Mouse (Mus musculus) kidney, embryonic 15.5 days (tissue): Measurements from ENCODE around the gene Gm26965. TPM values are rescaled to one million over a fixed set of nuclear protein-coding genes. Genes with fewer than 3 reads are reported as not detected.

ENCODE experiments used
- ATAC-seq: fragments of 200-750 bp; cut with Nextera tagmentation; replicated peaks from 2 replicates; pipeline ENCODE4 v1.8.0; 2017; ENCODE audit warnings: moderate TSS enrichment; ENCODE audit not compliant: low FRiP score
- H3K27ac ChIP-seq: fragments of 300-500 bp; sonication (generic); 2 replicates; pipeline ENCODE4 v1.5.1; 2015; ENCODE audit warnings: mild to moderate bottlenecking, inconsistent platforms
- H3K27me3 ChIP-seq: fragments of 300-500 bp; sonication (generic); 2 replicates; pipeline ENCODE4 v1.6.1; 2015; ENCODE audit warnings: inconsistent platforms
- H3K36me3 ChIP-seq: fragments of 300-500 bp; sonication (generic); 2 replicates; pipeline ENCODE4 v1.6.1; 2015; ENCODE audit warnings: inconsistent platforms
- H3K4me1 ChIP-seq: fragments of 300-500 bp; sonication (generic); 2 replicates; pipeline ENCODE4 v1.6.1; 2015; ENCODE audit warnings: inconsistent platforms
- H3K4me2 ChIP-seq: fragments of 300-500 bp; sonication (generic); 2 replicates; pipeline ENCODE4 v1.6.1; 2015; ENCODE audit warnings: moderate library complexity, mild to moderate bottlenecking, inconsistent platforms
- H3K4me3 ChIP-seq: fragments of 300-500 bp; sonication (generic); replicated peaks from 2 replicates; pipeline ENCODE4 v1.5.1; 2015; ENCODE audit warnings: mild to moderate bottlenecking, inconsistent platforms
- H3K9ac ChIP-seq: fragments of 300-500 bp; sonication (generic); 2 replicates; pipeline ENCODE4 v1.6.1; 2015; ENCODE audit warnings: mild to moderate bottlenecking, inconsistent platforms
- H3K9me3 ChIP-seq: fragments of 300-500 bp; sonication (generic); replicated peaks from 2 replicates; pipeline ENCODE4 v1.6.1; 2016; ENCODE audit warnings: inconsistent platforms
- WGBS: fragments of 180-500 bp; shearing (Covaris S2); methylation state at CpG from one replicate; pipeline ENCODE4 v1.1.7; 2015; ENCODE audit warnings: mixed read lengths; 5-methylcytosine and 5-hydroxymethylcytosine counted together
- polyA plus RNA-seq: library from polyadenylated mRNA; unstranded; fragments of >200 nt; fragmentation: Nextera tagmentation; extraction: Ambion mirVana; gene quantifications from 2 replicates; pipeline ENCODE4 v1.2.1, GENCODE M21; 2015

Gm26965 gene
- polyA plus RNA-seq: not detected in 2 replicates

GRCm38 (mm10) chr13:67525753-67526410, at the start of gene Gm26965, which contains the start of gene Zfp87:
Gene Gm26965, minus strand, starts transcription at chr13:67526151.
Gene Zfp87, minus strand, starts transcription at chr13:67526177.
- under 1% methylated on average over 27 of the region's 27 CpGs for WGBS
- peak; percentile 99 for ATAC-seq
- Histone ChIP-seq H3K9ac (peak within 1 kb of the TSS; percentile 57), H3K9me3 (no peaks in the 10 kb centered on the region), H3K4me1 (peaks cover 17% of the 10 kb centered on the region), H3K4me2 (peak within 1 kb of the TSS; percentile 83), H3K27me3 (no peaks in the 10 kb centered on the region), H3K36me3 (peaks cover 7% of the 10 kb centered on the region; the same call in 1 of the 2 replicates), H3K27ac (peak within 1 kb of the TSS; percentile 72), H3K4me3 (peak within 1 kb of the TSS; percentile 69)

DNA sequence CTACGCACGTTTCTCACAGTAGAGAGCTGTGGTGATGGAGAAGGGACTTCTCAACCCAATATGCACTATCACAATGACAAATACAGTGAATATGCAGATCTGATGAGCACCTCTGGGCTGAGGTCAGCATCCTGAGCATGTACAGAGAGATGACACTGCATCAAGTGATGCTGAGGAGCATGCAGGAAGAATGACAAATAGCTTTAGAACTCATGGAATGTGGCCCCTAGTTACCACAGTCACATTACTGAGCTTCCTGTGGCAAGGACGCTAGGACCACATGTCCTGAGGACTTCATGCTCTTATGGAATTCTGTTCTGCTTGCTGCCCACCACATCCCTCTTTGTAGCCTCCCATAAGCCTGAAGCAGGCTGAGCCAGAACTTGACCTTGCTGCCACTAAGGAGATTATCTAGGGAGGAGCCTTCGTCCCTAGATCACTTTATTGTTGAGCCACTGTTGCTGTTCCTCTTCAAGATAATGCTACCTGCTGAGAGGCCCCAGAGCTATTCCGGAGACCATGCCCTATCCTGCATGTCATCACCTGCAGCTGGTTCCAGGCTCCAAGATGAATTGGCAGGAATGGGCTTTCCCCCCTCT, 46.7 kb upstream of the Gm26965 start:
- Histone ChIP-seq H3K36me3 (no peaks in the 10 kb centered on the region), H3K4me2 (no peak overlapping the region), H3K9ac (no peak overlapping the region), H3K9me3 (no peaks in the 10 kb centered on the region), H3K4me3 (no peak overlapping the region), H3K27ac (no peak overlapping the region), H3K27me3 (no peaks in the 10 kb centered on the region), H3K4me1 (no peaks in the 10 kb centered on the region)
- WGBS: 74% methylated on average over 5 of the region's 5 CpGs
- ATAC-seq: no peak

DNA sequence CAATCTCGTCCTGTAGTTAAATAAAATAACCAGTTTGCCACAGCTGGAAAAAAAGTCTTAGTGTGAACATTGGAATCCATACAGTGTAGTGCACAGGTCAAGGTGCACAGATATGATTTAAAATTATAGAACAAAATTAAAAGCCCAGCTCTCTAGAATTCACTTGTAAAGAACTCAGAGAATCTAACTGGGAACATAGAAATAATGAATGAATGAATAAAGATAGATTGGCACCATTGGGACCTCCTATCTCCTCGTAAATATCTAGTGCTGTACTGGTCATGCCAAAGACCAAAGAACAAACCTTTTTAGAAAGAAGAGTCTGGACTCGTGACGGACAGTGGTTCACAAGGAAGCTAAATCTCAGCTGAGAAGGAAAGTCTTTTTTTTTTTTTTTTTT, 27.8 kb upstream of the Gm26965 start, which contains the start of gene Zfp748:
Gene Zfp748 (minus strand): TSS at position 101 of the 400 bp plus-strand sequence.
- Histone ChIP-seq H3K36me3 (no peaks in the 10 kb centered on the region), H3K9ac (peak within 1 kb of the TSS; percentile 77), H3K4me2 (peak within 1 kb of the TSS; percentile 67), H3K4me3 (peak within 1 kb of the TSS; percentile 79), H3K27ac (peak within 1 kb of the TSS; percentile 94), H3K4me1 (peaks cover 14% of the 10 kb centered on the region), H3K9me3 (no peaks in the 10 kb centered on the region; the same call in 1 of the 2 replicates), H3K27me3 (no peaks in the 10 kb centered on the region)
- ATAC-seq: no peak
- 87% methylated on average over 4 of the region's 4 CpGs for WGBS

- H3K27me3 ChIP-seq: no peaks in the 10 kb centered on the region
- peak; percentile 99 for ATAC-seq
- no peaks in the 10 kb centered on the region; the same call in 1 of the 2 replicates for H3K9me3 ChIP-seq
- peak overlapping the region; percentile 94 for H3K27ac ChIP-seq
- H3K4me2 ChIP-seq: peak overlapping the region; percentile 67
- H3K36me3 ChIP-seq: no peaks in the 10 kb centered on the region
- H3K9ac ChIP-seq: peak overlapping the region; percentile 77
- WGBS: 1% methylated on average over 44 of the region's 44 CpGs
- H3K4me3 ChIP-seq: peak overlapping the region; percentile 79
- peaks cover 14% of the 10 kb centered on the region for H3K4me1 ChIP-seq
Measured at GRCm38 (mm10) chr13:67552505-67553346, 26.8 kb upstream of the Gm26965 start.

- no peak overlapping the region for H3K9ac ChIP-seq
- no peaks in the 10 kb centered on the region for H3K4me1 ChIP-seq
- WGBS: 75% methylated on average over 1 of the region's 1 CpGs
- peaks cover 47% of the 10 kb centered on the region for H3K36me3 ChIP-seq
- H3K27me3 ChIP-seq: no peaks in the 10 kb centered on the region
- no peak overlapping the region for H3K4me3 ChIP-seq
- ATAC-seq: no peak
- H3K9me3 ChIP-seq: peaks cover 3% of the 10 kb centered on the region; the same call in 1 of the 2 replicates
- H3K27ac ChIP-seq: no peak overlapping the region
- no peak overlapping the region for H3K4me2 ChIP-seq
Measured at GRCm38 (mm10) chr13:67545941-67546340, 20.0 kb upstream of the Gm26965 start.

DNA sequence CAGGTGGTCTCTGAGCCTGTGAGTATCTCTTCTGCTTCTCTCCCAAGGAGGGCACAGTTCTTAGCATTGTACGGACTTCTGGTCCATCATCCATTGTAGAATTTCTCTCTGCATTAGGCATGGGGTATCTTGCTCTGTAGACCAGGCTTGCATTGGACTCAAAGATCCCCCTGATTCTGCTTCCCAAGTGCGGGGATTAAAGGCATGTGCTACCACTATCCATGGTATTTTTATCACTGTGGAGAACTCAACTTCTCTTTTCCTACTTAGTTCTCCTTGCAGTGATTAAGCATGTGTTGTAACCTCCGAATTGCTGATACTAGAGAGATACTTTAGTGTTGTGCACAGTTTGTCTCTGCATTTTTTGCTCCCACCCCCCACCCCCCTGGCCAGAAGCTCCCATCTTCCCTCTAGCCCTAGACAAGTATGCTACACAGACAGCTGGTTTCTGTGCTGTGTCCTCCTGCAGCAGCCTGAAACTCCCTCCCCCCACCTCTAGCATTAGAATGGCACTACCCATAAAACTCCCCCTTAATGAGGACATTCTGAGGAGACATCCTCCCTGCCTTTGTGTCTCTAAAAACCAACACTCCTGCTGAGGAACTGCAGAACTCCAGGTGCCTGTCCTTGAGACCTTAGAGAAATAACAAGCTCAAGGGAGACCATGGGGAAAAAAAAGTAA, 1.2 kb upstream of the Gm26965 start:
- ATAC-seq: no peak
- H3K4me2 ChIP-seq: no peak overlapping the region

GRCm38 (mm10) chr13:67500908-67501307, 25.0 kb downstream of the Gm26965 start:
- WGBS: 74% methylated on average over 1 of the region's 1 CpGs
- no peak for ATAC-seq
- no peaks in the 10 kb centered on the region for H3K9me3 ChIP-seq
- H3K4me3 ChIP-seq: no peak overlapping the region
- H3K4me2 ChIP-seq: no peak overlapping the region
- no peak overlapping the region for H3K9ac ChIP-seq
- no peaks in the 10 kb centered on the region for H3K27me3 ChIP-seq
- no peak overlapping the region for H3K27ac ChIP-seq
- H3K36me3 ChIP-seq: peaks cover 9% of the 10 kb centered on the region; the same call in 1 of the 2 replicates
- H3K4me1 ChIP-seq: peaks cover 8% of the 10 kb centered on the region

More for the DNA sequence above, 1.2 kb upstream of the Gm26965 start:
- no peak overlapping the region for H3K9ac ChIP-seq
- H3K27me3 ChIP-seq: no peaks in the 10 kb centered on the region
- H3K9me3 ChIP-seq: no peaks in the 10 kb centered on the region
- H3K27ac ChIP-seq: no peak overlapping the region
- H3K36me3 ChIP-seq: no peaks in the 10 kb centered on the region
- 62% methylated on average over 3 of the region's 3 CpGs for WGBS
- no peak overlapping the region for H3K4me3 ChIP-seq
- H3K4me1 ChIP-seq: peaks cover 17% of the 10 kb centered on the region

DNA sequence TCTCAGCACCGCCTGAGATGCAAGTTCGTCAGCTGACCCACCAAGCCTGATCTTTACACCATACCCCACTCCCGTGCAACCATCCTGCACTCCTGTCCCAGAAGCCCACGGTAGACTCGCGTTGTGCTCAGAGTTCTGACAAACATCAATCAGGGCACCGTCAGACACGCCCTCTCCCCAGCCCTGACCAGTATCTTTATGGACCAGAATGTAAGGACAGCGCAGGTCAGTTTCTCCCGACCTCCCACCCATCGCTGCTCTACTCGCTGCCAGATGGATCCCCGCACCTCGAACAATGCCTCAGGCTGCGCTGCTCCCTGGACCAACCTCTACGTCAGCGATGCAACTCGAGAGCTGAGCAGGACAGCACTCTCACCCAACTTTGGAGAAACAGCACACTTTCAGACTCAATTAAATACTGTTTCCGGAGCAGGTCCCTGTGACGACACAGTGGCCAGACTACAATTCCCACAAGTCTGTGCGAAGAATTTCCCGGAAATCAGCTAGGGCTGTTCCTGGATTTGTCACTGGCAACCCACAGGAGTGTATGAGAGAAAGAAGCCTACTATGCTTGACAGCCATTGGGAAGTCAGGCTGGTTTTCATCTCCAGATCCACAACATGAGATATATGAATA, 25.7 kb downstream of the Gm26965 start, which contains the start of gene Zfp58:
Gene Zfp58 (minus strand): TSS at position 472 of the 636 bp plus-strand sequence.
- Histone ChIP-seq H3K9me3 (no peaks in the 10 kb centered on the region), H3K9ac (peak within 1 kb of the TSS; percentile 65), H3K27ac (peak within 1 kb of the TSS; percentile 82), H3K4me1 (peaks cover 8% of the 10 kb centered on the region), H3K36me3 (peaks cover 14% of the 10 kb centered on the region), H3K4me2 (peak within 1 kb of the TSS; percentile 64), H3K27me3 (no peaks in the 10 kb centered on the region), H3K4me3 (peak within 1 kb of the TSS; percentile 85)
- WGBS: 0% methylated on average over 22 of the region's 22 CpGs
- peak; percentile 97 for ATAC-seq

- peaks cover 8% of the 10 kb centered on the region for H3K4me1 ChIP-seq
- peaks cover 59% of the 10 kb centered on the region for H3K36me3 ChIP-seq
- H3K27ac ChIP-seq: no peak overlapping the region
- no peak for ATAC-seq
- WGBS: 97% methylated on average over 1 of the region's 1 CpGs
- H3K27me3 ChIP-seq: no peaks in the 10 kb centered on the region
- no peak overlapping the region for H3K4me3 ChIP-seq
- no peak overlapping the region for H3K9ac ChIP-seq
- H3K9me3 ChIP-seq: peaks cover 12% of the 10 kb centered on the region
- no peak overlapping the region for H3K4me2 ChIP-seq
Measured at GRCm38 (mm10) chr13:67495631-67496030, 30.3 kb downstream of the Gm26965 start.

DNA sequence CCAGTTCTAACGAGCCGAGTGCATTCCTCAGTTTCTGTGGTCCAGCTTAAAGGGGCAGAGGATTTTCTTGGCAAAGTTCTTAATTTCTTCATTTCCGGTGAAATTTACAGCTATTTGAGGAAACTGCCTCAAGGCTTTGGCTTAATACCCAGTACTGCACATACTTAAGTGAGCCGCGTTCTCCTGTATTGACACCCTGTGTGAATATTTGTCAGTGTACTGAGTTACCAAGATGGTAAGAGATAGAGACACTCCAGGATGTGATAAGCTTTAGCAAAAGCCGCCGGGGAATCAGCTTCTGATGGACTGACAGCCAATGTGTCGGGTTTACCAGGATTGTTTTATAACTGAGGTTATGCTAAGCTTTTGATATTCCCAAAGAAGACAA, 41.5 kb downstream of the Gm26965 start:
- H3K9ac ChIP-seq: peak overlapping the region; percentile 62
- ATAC-seq: peak; percentile 50; the same call in 1 of the 2 replicates
- peaks cover 23% of the 10 kb centered on the region for H3K36me3 ChIP-seq
- H3K27ac ChIP-seq: peak overlapping the region; percentile 60; the same call in 1 of the 2 replicates
- no peaks in the 10 kb centered on the region for H3K27me3 ChIP-seq
- H3K9me3 ChIP-seq: no peaks in the 10 kb centered on the region
- H3K4me2 ChIP-seq: peak overlapping the region; percentile 71
- peaks cover 11% of the 10 kb centered on the region; the same call in 1 of the 2 replicates for H3K4me1 ChIP-seq
- peak overlapping the region; percentile 71 for H3K4me3 ChIP-seq
- WGBS: 44% methylated on average over 8 of the region's 8 CpGs
